Mouse (Mus musculus): Measurements from ENCODE around the gene Ndufs1.
"Not testable (repeated sequence)": the region's sequence is repeated elsewhere in the genome, so short reads cannot be mapped to it uniquely, and the experiment has no call there.

The Ndufs1 gene

GRCm38 (mm10) chr1:63176604-63177421, at the start of gene Ndufs1, which contains the start of gene Eef1b2:
Gene Ndufs1 (minus strand): TSS chr1:63176833.
Gene Eef1b2 (plus strand): TSS chr1:63176825.
- peak; percentile 97 for DNase-seq

- DNase-seq = no peak
Measured at GRCm38 (mm10) chr1:63225890-63226289, 49.3 kb upstream of the Ndufs1 start.

GRCm38 (mm10) chr1:63225009-63225408, 48.4 kb upstream of the Ndufs1 start:
- DNase-seq = no peak

- DNase-seq = no peak
Measured at GRCm38 (mm10) chr1:63219277-63219676, 42.6 kb upstream of the Ndufs1 start.

- DNase-seq = no peak
Measured at GRCm38 (mm10) chr1:63214631-63215030, 38.0 kb upstream of the Ndufs1 start.

- DNase-seq = no peak
Measured at GRCm38 (mm10) chr1:63214271-63214558, 37.6 kb upstream of the Ndufs1 start, which contains the start of gene Gpr1. Gene Gpr1 (minus strand): TSS chr1:63214543.

- no peak for DNase-seq
Measured at GRCm38 (mm10) chr1:63213478-63214270, 37.0 kb upstream of the Ndufs1 start.

GRCm38 (mm10) chr1:63209861-63210529, 33.4 kb upstream of the Ndufs1 start:
- no peak for DNase-seq

GRCm38 (mm10) chr1:63207607-63208006, 31.0 kb upstream of the Ndufs1 start:
- no peak for DNase-seq

- no peak for DNase-seq
Measured at GRCm38 (mm10) chr1:63204660-63205394, 28.2 kb upstream of the Ndufs1 start.

- DNase-seq = no peak
Measured at GRCm38 (mm10) chr1:63203950-63204659, 27.5 kb upstream of the Ndufs1 start.

GRCm38 (mm10) chr1:63203471-63203870, 26.8 kb upstream of the Ndufs1 start:
- no peak for DNase-seq

- DNase-seq = no peak
Measured at GRCm38 (mm10) chr1:63201672-63202071, 25.0 kb upstream of the Ndufs1 start.

- no peak for DNase-seq
Measured at GRCm38 (mm10) chr1:63200322-63200721, 23.7 kb upstream of the Ndufs1 start.

- no peak for DNase-seq
Measured at GRCm38 (mm10) chr1:63199387-63199786, 22.8 kb upstream of the Ndufs1 start.

- DNase-seq = no peak
Measured at GRCm38 (mm10) chr1:63195848-63196512, 19.3 kb upstream of the Ndufs1 start.

GRCm38 (mm10) chr1:63192306-63193065, 15.9 kb upstream of the Ndufs1 start:
- DNase-seq = no peak

GRCm38 (mm10) chr1:63190851-63191250, 14.2 kb upstream of the Ndufs1 start:
- DNase-seq = peak; percentile 24

GRCm38 (mm10) chr1:63188536-63188935, 11.9 kb upstream of the Ndufs1 start:
- no peak for DNase-seq

- not testable (repeated sequence) for DNase-seq
Measured at GRCm38 (mm10) chr1:63185430-63185829, 8.8 kb upstream of the Ndufs1 start.

Measured in lung, postnatal 14 days (tissue).